Mouse (Mus musculus) E14TG2a.4 (cell line): ENCODE data around the gene Emilin2.

Experiments used
- H3K27me3 ChIP-seq: 2 replicates; pipeline ENCODE4 v1.6.1; 2014; ENCODE audit warnings: low read length, control low read depth; ENCODE audit not compliant: insufficient read depth
- H3K36me3 ChIP-seq: 2 replicates; pipeline ENCODE4 v1.6.1; 2014; ENCODE audit warnings: low read length, control low read depth; ENCODE audit not compliant: insufficient read depth
- H3K4me1 ChIP-seq: replicated peaks from 2 replicates; pipeline ENCODE4 v1.6.1; 2014; ENCODE audit warnings: low read depth, low read length, control low read depth
- H3K4me3 ChIP-seq: replicated peaks from 2 replicates; pipeline ENCODE4 v1.5.1; 2014; ENCODE audit warnings: mild to moderate bottlenecking, low read length
- H3K9me3 ChIP-seq: 2 replicates; pipeline ENCODE4 v1.6.1; 2014; ENCODE audit warnings: low read length, control low read depth
- CTCF ChIP-seq: conservative IDR thresholded peaks from 2 replicates; pipeline ENCODE4 v1.5.1; 2014; ENCODE audit warnings: low read length
- NANOG ChIP-seq: IDR thresholded peaks from 2 replicates; pipeline ENCODE4 v1.6.1; 2014; ENCODE audit warnings: borderline replicate concordance, low read length, mixed read lengths
- POU5F1 ChIP-seq: IDR thresholded peaks from 2 replicates; pipeline ENCODE4 v1.6.1; 2014; ENCODE audit warnings: low read length, borderline replicate concordance

Gene Emilin2

GRCm38 (mm10) chr17:71203998-71204808, 107.6 kb downstream of the Emilin2 start:
- no peaks in the 10 kb centered on the region for H3K36me3 ChIP-seq
- no peaks in the 10 kb centered on the region for H3K4me1 ChIP-seq
- no peaks in the 10 kb centered on the region for H3K27me3 ChIP-seq
- H3K4me3 ChIP-seq: no peak overlapping the region
- no peak for TF ChIP-seq NANOG
- no peak for TF ChIP-seq POU5F1
- no peak for TF ChIP-seq CTCF
- no peaks in the 10 kb centered on the region for H3K9me3 ChIP-seq
